22 mouse cellular contexts compared by ENCODE assay signal in the genomic region with DNA sequence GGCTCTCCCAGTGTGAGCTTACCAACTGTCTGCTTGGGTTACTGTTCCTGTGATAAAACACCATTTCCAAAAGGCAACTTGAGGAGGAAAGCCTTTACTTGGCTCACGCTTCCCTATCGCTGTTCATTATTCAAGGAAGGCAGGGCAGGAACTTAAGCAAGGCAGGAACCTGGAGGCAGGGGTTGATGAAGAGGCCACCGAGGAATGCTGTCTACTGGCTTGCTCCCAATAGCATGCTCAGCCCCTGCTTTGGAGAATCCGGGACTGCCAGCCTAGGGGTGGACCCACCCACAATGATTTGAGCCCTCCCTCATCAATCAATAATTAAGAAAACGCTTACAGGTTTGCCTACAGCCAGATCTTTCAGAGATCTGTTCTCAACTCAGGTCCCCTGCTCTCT.
"Had no signal": no experiment of that assay in that cellular context is flagged by ENCODE, and none has a peak within 500 bp of the region (broad histone marks: within the 10 kb centered on the region; RNA-seq: fewer than 3 reads in every experiment).

No protein-coding gene starts in this region.

- DNase-seq: liver, postnatal 0 days; lung, adult 2 months; lung, postnatal 14 days; lung, postnatal 36 days; midbrain, embryonic 14.5 days; retina, postnatal 1 day; right cerebral cortex, adult 18-20 months; right cerebral cortex, postnatal 25 days; right cerebral cortex, postnatal 4 days; spleen, adult 18-20 months; thymus, adult 18-20 months; thymus, postnatal 14 days; thymus, postnatal 36 days had no signal

- H3K27me3 ChIP-seq: lung, embryonic 15.5 days; midbrain, embryonic 12.5 days; neural tube, embryonic 13.5 days; neural tube, embryonic 15.5 days had no signal

- H3K4me1 ChIP-seq: lung, embryonic 15.5 days; midbrain, embryonic 10.5 days; midbrain, embryonic 12.5 days; neural tube, embryonic 13.5 days; neural tube, embryonic 15.5 days had no signal

- H3K9me3 ChIP-seq: lung, embryonic 15.5 days; midbrain, embryonic 10.5 days; midbrain, embryonic 12.5 days; neural tube, embryonic 13.5 days; neural tube, embryonic 15.5 days had no signal

- H3K27ac ChIP-seq: lung, embryonic 15.5 days; macrophage; midbrain, embryonic 10.5 days; midbrain, embryonic 12.5 days; neural tube, embryonic 13.5 days; neural tube, embryonic 15.5 days had no signal

- H3K9ac ChIP-seq: liver, postnatal 0 days; lung, embryonic 15.5 days; midbrain, embryonic 12.5 days; neural tube, embryonic 13.5 days; neural tube, embryonic 15.5 days had no signal

- H3K4me3 ChIP-seq: lung, embryonic 15.5 days; midbrain, embryonic 10.5 days; midbrain, embryonic 12.5 days; myocyte; neural tube, embryonic 13.5 days; neural tube, embryonic 15.5 days had no signal

- H3K36me3 ChIP-seq: lung, embryonic 15.5 days; midbrain, embryonic 10.5 days; midbrain, embryonic 12.5 days; neural tube, embryonic 13.5 days; neural tube, embryonic 15.5 days had no signal

- ATAC-seq: liver, postnatal 0 days; lung, postnatal 0 days; midbrain, embryonic 16.5 days had no signal
